Mouse (Mus musculus) lung, postnatal 0 days (tissue): ENCODE results near the gene Ccnh. TPM values are rescaled to one million over a fixed set of nuclear protein-coding genes. Genes with fewer than 3 reads are reported as not detected.

ENCODE experiments used
- ATAC-seq: fragments of 200-750 bp; cut with Nextera tagmentation; 2 replicates; pipeline ENCODE4 v1.8.0; 2017; ENCODE audit warnings: moderate library complexity
- DNase-seq: peaks from one replicate; pipeline ENCODE4 v3.0.0-alpha.2; 2016; ENCODE audit warnings: low spot score
- H3K27ac ChIP-seq: fragments of 300-500 bp; sonication (generic); 2 replicates; pipeline ENCODE4 v1.5.1; 2014; ENCODE audit warnings: antibody characterized with exemption, mild to moderate bottlenecking, low read length, mixed read lengths
- H3K27me3 ChIP-seq: fragments of 300-500 bp; sonication (generic); replicated peaks from 2 replicates; pipeline ENCODE4 v1.6.1; 2014; ENCODE audit warnings: low read length, mixed read lengths; ENCODE audit not compliant: insufficient read depth
- H3K36me3 ChIP-seq: fragments of 300-500 bp; sonication (generic); 2 replicates; pipeline ENCODE4 v1.6.1; 2014; ENCODE audit warnings: low read length, mixed read lengths; ENCODE audit not compliant: insufficient read depth
- H3K4me1 ChIP-seq: fragments of 300-500 bp; sonication (generic); 2 replicates; pipeline ENCODE4 v1.6.1; 2014; ENCODE audit warnings: antibody characterized with exemption, low read depth, low read length, mixed read lengths; ENCODE audit not compliant: insufficient read depth
- H3K4me2 ChIP-seq: fragments of 300-500 bp; sonication (generic); replicated peaks from 2 replicates; pipeline ENCODE4 v1.6.1; 2014; ENCODE audit warnings: low read depth, mild to moderate bottlenecking, low read length, moderate library complexity, mixed read lengths
- H3K4me3 ChIP-seq: fragments of 300-500 bp; sonication (generic); 2 replicates; pipeline ENCODE4 v1.5.1; 2014; ENCODE audit warnings: low read depth, low read length
- H3K9ac ChIP-seq: fragments of 300-500 bp; sonication (generic); replicated peaks from 2 replicates; pipeline ENCODE4 v1.6.1; 2014; ENCODE audit warnings: low read depth, mild to moderate bottlenecking
- H3K9me3 ChIP-seq: fragments of 300-500 bp; sonication (generic); 2 replicates; pipeline ENCODE4 v1.6.1; 2016; ENCODE audit warnings: low read length, mixed read lengths
- CTCF ChIP-seq: IDR thresholded peaks from 2 replicates; pipeline ENCODE4 v1.5.1; 2016; ENCODE audit warnings: antibody characterized with exemption, mild to moderate bottlenecking
- EP300 ChIP-seq: IDR thresholded peaks from 2 replicates; pipeline ENCODE4 v1.6.1; 2016; ENCODE audit warnings: antibody characterized with exemption, mild to moderate bottlenecking, control low read depth
- WGBS: fragments of 180-500 bp; shearing (Covaris S2); extraction: QIAGEN DNeasy Blood & Tissue Kit; methylation state at CpG from one replicate; pipeline ENCODE4 v1.1.7; 2014; 5-methylcytosine and 5-hydroxymethylcytosine counted together
- polyA plus RNA-seq: library from polyadenylated mRNA; unstranded; fragments of >200 nt; fragmentation: Nextera tagmentation; extraction: Ambion mirVana; gene quantifications from 2 replicates; pipeline ENCODE4 v1.2.1, GENCODE M21; 2015

Gene Ccnh
- polyA plus RNA-seq, 1 experiment from 2014 or later: 43.6 TPM

GRCm38 (mm10) chr13:85238760-85239159 lies 49.6 kb downstream of the Ccnh start:
- H3K27ac ChIP-seq: no peak overlapping the region
- 91% methylated on average over 7 of the region's 7 CpGs for WGBS
- H3K27me3 ChIP-seq: no peaks in the 10 kb centered on the region
- no peaks in the 10 kb centered on the region for H3K4me1 ChIP-seq
- H3K9ac ChIP-seq: no peak overlapping the region
- H3K4me2 ChIP-seq: no peak overlapping the region
- no peak for TF ChIP-seq EP300
- no peak for TF ChIP-seq CTCF
- H3K36me3 ChIP-seq: 0 out of 2 replicates have a peak, but pooled peaks cover 6% of the 10 kb centered on the region
- H3K9me3 ChIP-seq: no peaks in the 10 kb centered on the region
- DNase-seq: no peak
- no peak overlapping the region for H3K4me3 ChIP-seq
- no peak for ATAC-seq

Other genes with a start within 250 kb of the Ccnh start
- 44.0 and 46.8 TPM in 2 replicates for gene Rasa1, start 99.7 kb downstream of the Ccnh start, polyA plus RNA-seq